Comparison of ENCODE assay signal across 9 mouse cellular contexts in genomic region chr11:98606763-98607162, GRCm38 (mm10). TPM values are rescaled to one million over a fixed set of nuclear protein-coding genes. Genes with fewer than 3 reads are reported as not detected.
DNase-seq lines count a peak whose midpoint lies in the region; TF ChIP-seq lines count a peak whose summit lies in the region.
"Had no signal": no experiment of that assay in that cellular context is flagged by ENCODE, and none has a peak within 500 bp of the region (broad histone marks: within the 10 kb centered on the region; RNA-seq: fewer than 3 reads in every experiment).

No protein-coding gene starts in this region.

- TF ChIP-seq CTCF in left cerebral cortex, adult 2 months (IDR thresholded peaks at IDR 0.05): peak; percentile 80

- intact Hi-C loops in left cerebral cortex, adult 2 months (cut with DNase I): loop anchor here (1.0 kb wide), 1 partner anchor 49 kb away; no protein-coding TSS in a partner anchor

- H3K27ac ChIP-seq in left cerebral cortex, adult 2 months: no peak overlapping the region
- H3K27ac ChIP-seq: midbrain, embryonic 12.5 days had no signal

- DNase-seq in cerebellum, postnatal 14 days: peak; percentile 45 to 60
- no peak for DNase-seq in cerebellum, postnatal 4 days (ENCODE audit: low spot score in 2 of 2)
- no peak for DNase-seq in left cerebral cortex, adult 2 months (ENCODE audit: extremely low spot score in 1 of 2, low spot score in 2 of 2)
- no peak for DNase-seq in left cerebral cortex, adult 8-10 months (ENCODE audit: low spot score in 2 of 2)
- peak; percentile 53 for DNase-seq in T-cell, adult 2 months (ENCODE audit: low spot score)
- peak; percentile 47 for DNase-seq in kidney, postnatal 14 days
- peak; percentile 87 for DNase-seq in retina, embryonic 14.5 days (ENCODE audit: low spot score)
- DNase-seq in adrenal gland, postnatal 4 days (ENCODE audit: low spot score in 2 of 2): no peak

- no peak overlapping the region for H3K4me3 ChIP-seq in left cerebral cortex, adult 2 months
- H3K4me3 ChIP-seq: midbrain, embryonic 12.5 days had no signal

RNA-seq across cellular contexts. Expression of gene Lrrc3c, which starts 8.7 kb away (rescaled TPM):
- not detected for total RNA-seq in left cerebral cortex, adult 2 months (2021)
- total RNA-seq in left cerebral cortex, adult 8-10 months (2022): not detected
- not detected for total RNA-seq in adrenal gland, postnatal 4 days (2021)

RNA-seq across cellular contexts. Expression of gene Gm12355, which starts 18.7 kb away (rescaled TPM):
- 10 to 100 TPM in 1 of 2 experiments, 1 to 10 TPM in 1; 8.8 to 12.1 TPM for total RNA-seq in left cerebral cortex, adult 2 months (2021)
- total RNA-seq in left cerebral cortex, adult 8-10 months (2022): 10 to 100 TPM; 11.8 to 14.5 (median 13.1) TPM
- total RNA-seq in adrenal gland, postnatal 4 days (2021): 10 to 100 TPM; 23.3 to 26.6 TPM

RNA-seq across cellular contexts. Expression of gene Gsdma3, which starts 19.4 kb away (rescaled TPM):
- total RNA-seq in left cerebral cortex, adult 2 months (2021): under 1 TPM; 0.23 to 0.27 TPM
- total RNA-seq in left cerebral cortex, adult 8-10 months (2022): under 1 TPM in 2 of 4 experiments, not detected in 2; 0.23 TPM
- 10 to 100 TPM; 12.0 to 14.5 TPM for total RNA-seq in adrenal gland, postnatal 4 days (2021)

RNA-seq across cellular contexts. Expression of gene Ormdl3, which starts 19.6 kb away (rescaled TPM):
- 10 to 100 TPM; 45.9 to 47.9 TPM for total RNA-seq in left cerebral cortex, adult 2 months (2021)
- total RNA-seq in left cerebral cortex, adult 8-10 months (2022): 10 to 100 TPM; 43.6 to 47.0 (median 45.1) TPM
- total RNA-seq in adrenal gland, postnatal 4 days (2021): 10 to 100 TPM; 74.7 to 84.1 TPM

RNA-seq across cellular contexts. Expression of gene Gsdma2, which starts 39.8 kb away (rescaled TPM):
- not detected for total RNA-seq in left cerebral cortex, adult 2 months (2021)
- not detected for total RNA-seq in left cerebral cortex, adult 8-10 months (2022)
- total RNA-seq in adrenal gland, postnatal 4 days (2021): under 1 TPM; 0.25 to 0.48 TPM

Comparison
In these comparisons a context has a peak if more than half of its experiments do, and no peak if none do; other contexts are left out.
1. DNase-seq: peak in cerebellum, postnatal 14 days (2 of 2), T-cell, adult 2 months (single experiment), kidney, postnatal 14 days (single experiment) and retina, embryonic 14.5 days (single experiment); none in cerebellum, postnatal 4 days (0 of 2), left cerebral cortex, adult 2 months (0 of 2), left cerebral cortex, adult 8-10 months (0 of 2) and adrenal gland, postnatal 4 days (0 of 2).
2. RNA of gene Gsdma3, which starts 19.4 kb away (total RNA-seq): 12.0 to 14.5 TPM in adrenal gland, postnatal 4 days; 0.23 to 0.27 TPM in left cerebral cortex, adult 2 months and 0.23 TPM in left cerebral cortex, adult 8-10 months; every median in the first group is over 10 times any median in the second.